Mouse (Mus musculus): ENCODE results near the gene Pml.

GRCm38 (mm10) chr9:58297065-58297464, 47.5 kb upstream of the Pml start:
- TF ChIP-seq CTCF (IDR thresholded peaks at IDR 0.05) (no peak), EP300 (IDR thresholded peaks at IDR 0.05) (no peak)
